In the genomic region with DNA sequence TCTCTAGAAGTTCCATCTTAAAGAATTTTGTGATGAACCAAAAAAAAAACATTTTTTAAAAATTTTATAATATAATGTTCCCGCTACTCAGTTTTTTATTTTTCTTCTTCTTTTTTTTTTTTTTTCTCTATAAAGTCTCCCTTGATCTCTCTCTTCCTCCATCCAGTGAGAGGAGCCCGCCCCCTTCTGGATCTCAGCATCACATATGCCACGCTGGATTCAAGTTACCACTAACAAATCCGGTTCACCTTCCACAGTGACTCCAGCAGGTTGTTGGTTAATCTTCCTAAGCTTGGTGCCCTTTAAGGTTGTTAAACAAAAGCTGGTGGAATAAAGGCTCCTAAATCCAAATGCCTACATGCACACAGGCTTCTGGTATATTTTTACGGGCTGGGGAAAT, we compare ENCODE assay signal across 11 mouse cellular contexts.
DNase-seq lines count a peak whose midpoint lies in the region; ATAC-seq and TF ChIP-seq lines count a peak whose summit lies in the region.
"Had no signal": no experiment of that assay in that cellular context is flagged by ENCODE, and none has a peak within 500 bp of the region (broad histone marks: within the 10 kb centered on the region; RNA-seq: fewer than 3 reads in every experiment).

No protein-coding gene starts in this region.

- no peaks in the 10 kb centered on the region for H3K4me1 ChIP-seq in hindbrain, postnatal 0 days (ENCODE audit: insufficient read depth, low read length)
- H3K4me1 ChIP-seq in hindbrain, embryonic 16.5 days (ENCODE audit: control insufficient read depth, insufficient read depth, low read depth, low read length): no peaks in the 10 kb centered on the region
- H3K4me1 ChIP-seq: limb, embryonic 12.5 days had no signal

- H3K9me3 ChIP-seq in hindbrain, postnatal 0 days (ENCODE audit: low read length): no peaks in the 10 kb centered on the region
- no peaks in the 10 kb centered on the region for H3K9me3 ChIP-seq in hindbrain, embryonic 16.5 days (ENCODE audit: control insufficient read depth, low read length)
- H3K9me3 ChIP-seq: limb, embryonic 12.5 days had no signal

- no peaks in the 10 kb centered on the region for H3K27me3 ChIP-seq in hindbrain, postnatal 0 days (ENCODE audit: insufficient read depth, low read length)
- H3K27me3 ChIP-seq in hindbrain, embryonic 16.5 days (replicated peaks; ENCODE audit: control insufficient read depth, insufficient read depth, low read length): no peaks in the 10 kb centered on the region
- H3K27me3 ChIP-seq: limb, embryonic 12.5 days had no signal

- DNase-seq in hindbrain, postnatal 0 days (ENCODE audit: low spot score): peak; percentile 23
- DNase-seq in lung, postnatal 10 days: peak; percentile 46
- no peak for DNase-seq in lung, postnatal 4 days
- peak; percentile 68 for DNase-seq in NIH3T3 (ENCODE audit: low read depth)
- peak; percentile 41 for DNase-seq in embryo, embryonic 10.5 days (ENCODE audit: low spot score)
- no peak for DNase-seq in cerebellum, adult 9-10 months
- DNase-seq: cerebellum, postnatal 25 days; kidney, postnatal 14 days had no signal

- TF ChIP-seq CTCF in hindbrain, postnatal 0 days (IDR thresholded peaks at IDR 0.05; ENCODE audit: low read depth): peak; percentile 33; the same call in 1 of the 2 replicates

- H3K4me3 ChIP-seq in hindbrain, postnatal 0 days (ENCODE audit: low read length): no peak overlapping the region
- no peak overlapping the region for H3K4me3 ChIP-seq in hindbrain, embryonic 16.5 days (ENCODE audit: low read length)
- H3K4me3 ChIP-seq: limb, embryonic 12.5 days had no signal

- H3K9ac ChIP-seq in hindbrain, postnatal 0 days (replicated peaks; ENCODE audit: low read length): no peak overlapping the region
- no peak overlapping the region for H3K9ac ChIP-seq in hindbrain, embryonic 16.5 days (ENCODE audit: low read depth, low read length)
- H3K9ac ChIP-seq: hindbrain, embryonic 14.5 days; limb, embryonic 12.5 days had no signal

- no peak overlapping the region for H3K27ac ChIP-seq in hindbrain, postnatal 0 days
- H3K27ac ChIP-seq in hindbrain, embryonic 16.5 days (ENCODE audit: low read depth, low read length): no peak overlapping the region
- H3K27ac ChIP-seq: hindbrain, embryonic 14.5 days; limb, embryonic 12.5 days had no signal

- no peak for ATAC-seq in hindbrain, postnatal 0 days
- no peak for ATAC-seq in hindbrain, embryonic 16.5 days

- peaks cover 14% of the 10 kb centered on the region; the same call in 1 of the 2 replicates for H3K36me3 ChIP-seq in hindbrain, postnatal 0 days (ENCODE audit: insufficient read depth, low read length)
- no peaks in the 10 kb centered on the region; the same call in 1 of the 2 replicates for H3K36me3 ChIP-seq in hindbrain, embryonic 16.5 days (ENCODE audit: control insufficient read depth, insufficient read depth, low read length)
- H3K36me3 ChIP-seq: limb, embryonic 12.5 days had no signal

- 63% methylated on average over 5 of the region's 5 CpGs for WGBS in hindbrain, postnatal 0 days
- WGBS in hindbrain, embryonic 16.5 days: 57% methylated on average over 5 of the region's 5 CpGs

- H3K4me2 ChIP-seq in hindbrain, postnatal 0 days (ENCODE audit: low read depth, low read length): no peak overlapping the region
- no peak overlapping the region for H3K4me2 ChIP-seq in hindbrain, embryonic 16.5 days (ENCODE audit: low read length)
- H3K4me2 ChIP-seq: hindbrain, embryonic 14.5 days; limb, embryonic 12.5 days had no signal

Comparison
In these comparisons a context has a peak if more than half of its experiments do, and no peak if none do; other contexts are left out.
1. DNase-seq: peak in hindbrain, postnatal 0 days (single experiment), lung, postnatal 10 days (single experiment), NIH3T3 (single experiment) and embryo, embryonic 10.5 days (single experiment); none in lung, postnatal 4 days (0 of 2) and cerebellum, adult 9-10 months (single experiment).